Mouse (Mus musculus) spleen, adult 2 months (tissue): ENCODE data around the gene C8g. TPM values are rescaled to one million over a fixed set of nuclear protein-coding genes. Genes with fewer than 3 reads are reported as not detected.

Experiments used
- DNase-seq, 2 experiments: peaks; one replicate each; pipeline versions ENCODE4 v3.0.0 to v3.0.0-alpha.2; 2012 to 2021; ENCODE audit warnings: low spot score in 2 of 2, low read depth in 1 of 2
- H3K27ac ChIP-seq: fragments of 200-500 bp; 2 replicates; pipeline ENCODE4 v1.5.1; 2012; ENCODE audit warnings: low read length, inconsistent platforms; ENCODE audit not compliant: insufficient read depth
- H3K27me3 ChIP-seq: fragments of 200-500 bp; 2 replicates; pipeline ENCODE4 v1.6.1; 2012; ENCODE audit warnings: mild to moderate bottlenecking, moderate library complexity, low read length, inconsistent platforms; ENCODE audit not compliant: control insufficient read depth, insufficient read depth
- H3K36me3 ChIP-seq: fragments of 200-500 bp; 2 replicates; pipeline ENCODE4 v1.6.1; 2012; ENCODE audit warnings: mild to moderate bottlenecking, low read length, inconsistent platforms; ENCODE audit not compliant: control insufficient read depth, insufficient read depth
- H3K4me1 ChIP-seq: fragments of 200-500 bp; 2 replicates; pipeline ENCODE4 v1.6.1; 2011; ENCODE audit warnings: inconsistent platforms; ENCODE audit not compliant: control insufficient read depth, insufficient read depth, insufficient read length
- H3K4me3 ChIP-seq: fragments of 200-500 bp; 2 replicates; pipeline ENCODE4 v1.5.1; 2011; ENCODE audit warnings: mild to moderate bottlenecking, inconsistent platforms; ENCODE audit not compliant: insufficient read depth, insufficient read length; ENCODE audit errors: extremely low read depth
- CTCF ChIP-seq: fragments of 200-500 bp; IDR thresholded peaks from 2 replicates; pipeline ENCODE4 v1.5.1; 2011; ENCODE audit warnings: mild to moderate bottlenecking, inconsistent platforms; ENCODE audit not compliant: insufficient read depth, insufficient read length, insufficient replicate concordance; ENCODE audit errors: extremely low read depth
- POLR2A ChIP-seq: fragments of 200-500 bp; IDR thresholded peaks from 2 replicates; pipeline ENCODE4 v1.6.1; 2011; ENCODE audit warnings: low read depth, low read length, inconsistent platforms
- WGBS: fragments of 180-500 bp; shearing (Covaris S2); methylation state at CpG from one replicate; pipeline ENCODE4 v1.1.7; 2018; 5-methylcytosine and 5-hydroxymethylcytosine counted together
- polyA plus RNA-seq: library from polyadenylated mRNA; depleted of rRNA; stranded (reverse); fragments of >200 nt; gene quantifications from 2 replicates; pipeline ENCODE4 v1.2.3, GENCODE M21; 2012

Gene C8g
- polyA plus RNA-seq, 1 experiment, result 1.9 TPM

GRCm38 (mm10) chr2:25500071-25500575 lies 1.4 kb downstream of the C8g start:
- H3K27ac ChIP-seq, result peak overlapping the region; percentile 60
- no peaks in the 10 kb centered on the region for H3K27me3 ChIP-seq
- no peak for TF ChIP-seq POLR2A
- H3K4me3 ChIP-seq, result peak overlapping the region; percentile 52
- 65% methylated on average over 6 of the region's 6 CpGs for WGBS
- H3K4me1 ChIP-seq, result peaks cover 14% of the 10 kb centered on the region; the same call in 1 of the 2 replicates
- H3K36me3 ChIP-seq, result peaks cover 13% of the 10 kb centered on the region
- DNase-seq, result no peak

- 79% methylated on average over 15 of the region's 15 CpGs for WGBS
These were observed 2.7 kb downstream of the C8g start for GRCm38 (mm10) chr2:25498622-25499478.

GRCm38 (mm10) chr2:25497846-25498575 lies 3.5 kb downstream of the C8g start:
- H3K27ac ChIP-seq, result no peak overlapping the region
- no peak for DNase-seq
- H3K27me3 ChIP-seq, result no peaks in the 10 kb centered on the region
- H3K4me3 ChIP-seq, result no peak overlapping the region
- 28% methylated on average over 6 of the region's 6 CpGs for WGBS
- no peaks in the 10 kb centered on the region for H3K36me3 ChIP-seq
- TF ChIP-seq CTCF (no peak), POLR2A (no peak)
- peaks cover 14% of the 10 kb centered on the region; the same call in 1 of the 2 replicates for H3K4me1 ChIP-seq

More at GRCm38 (mm10) chr2:25498622-25499478, 2.7 kb downstream of the C8g start:
- Histone ChIP-seq H3K27ac (no peak overlapping the region), H3K36me3 (peaks cover 3% of the 10 kb centered on the region; the same call in 1 of the 2 replicates), H3K4me3 (no peak overlapping the region), H3K27me3 (no peaks in the 10 kb centered on the region), H3K4me1 (peaks cover 14% of the 10 kb centered on the region; the same call in 1 of the 2 replicates)
- no peak for DNase-seq
- TF ChIP-seq CTCF (no peak), POLR2A (no peak)

GRCm38 (mm10) chr2:25496462-25496861 lies 5.1 kb downstream of the C8g start:
- Histone ChIP-seq H3K27me3 (no peaks in the 10 kb centered on the region), H3K27ac (no peak overlapping the region), H3K36me3 (no peaks in the 10 kb centered on the region), H3K4me1 (peaks cover 8% of the 10 kb centered on the region; the same call in 1 of the 2 replicates), H3K4me3 (no peak overlapping the region)
- WGBS, result 52% methylated on average over 4 of the region's 4 CpGs
- no peak for TF ChIP-seq POLR2A
- peak; percentile 10; the same call in 1 of the 2 replicates for TF ChIP-seq CTCF
- DNase-seq, result no peak

GRCm38 (mm10) chr2:25493476-25493961 lies 8.0 kb downstream of the C8g start, which contains the start of gene Lcn12:
Lcn12 (minus strand) TSS chr2:25493911.
- WGBS, result 87% methylated on average over 5 of the region's 5 CpGs
- Histone ChIP-seq H3K4me3 (no peak within 1 kb of the TSS), H3K27me3 (no peaks in the 10 kb centered on the region), H3K27ac (no peak within 1 kb of the TSS), H3K36me3 (no peaks in the 10 kb centered on the region), H3K4me1 (peaks cover 2% of the 10 kb centered on the region; the same call in 1 of the 2 replicates)
- TF ChIP-seq POLR2A (no peak), CTCF (no peak)
- no peak for DNase-seq

- H3K4me1 ChIP-seq, result peaks cover 2% of the 10 kb centered on the region; the same call in 1 of the 2 replicates
- H3K36me3 ChIP-seq, result no peaks in the 10 kb centered on the region
- no peak overlapping the region for H3K4me3 ChIP-seq
- H3K27me3 ChIP-seq, result no peaks in the 10 kb centered on the region
- DNase-seq, result no peak
- 90% methylated on average over 5 of the region's 5 CpGs for WGBS
- no peak overlapping the region for H3K27ac ChIP-seq
- TF ChIP-seq CTCF, result no peak
- no peak for TF ChIP-seq POLR2A
These were observed 8.5 kb downstream of the C8g start for GRCm38 (mm10) chr2:25492988-25493387.
